In genomic region chr14:49476602-49477001, GRCm38 (mm10) we compare ENCODE assay signal across 19 mouse cellular contexts. TPM values are rescaled to one million over a fixed set of nuclear protein-coding genes. Genes with fewer than 3 reads are reported as not detected.
"Had no signal": no experiment of that assay in that cellular context is flagged by ENCODE, and none has a peak within 500 bp of the region (broad histone marks: within the 10 kb centered on the region; RNA-seq: fewer than 3 reads in every experiment).

No protein-coding gene starts in this region.

- DNase-seq: lung, adult 18-20 months; lung, embryonic 14.5 days; lung, postnatal 10 days; lung, postnatal 4 days; midbrain, embryonic 14.5 days; retina, postnatal 1 day; right cerebral cortex, adult 18-20 months; thymus, adult 18-20 months; thymus, postnatal 14 days; thymus, postnatal 36 days had no signal

- H3K27ac ChIP-seq: midbrain, embryonic 10.5 days; midbrain, embryonic 12.5 days; neural tube, embryonic 13.5 days; neural tube, embryonic 15.5 days; stomach, embryonic 15.5 days; stomach, postnatal 0 days had no signal

- H3K4me3 ChIP-seq: midbrain, embryonic 10.5 days; midbrain, embryonic 12.5 days; myocyte; neural tube, embryonic 13.5 days; neural tube, embryonic 15.5 days; stomach, embryonic 15.5 days had no signal

RNA-seq across cellular contexts. Expression of gene Slc35f4, which starts 49.2 kb away (rescaled TPM):
- total RNA-seq: megakaryocyte, adult 5-6 weeks; megakaryocyte-erythroid progenitor cell, adult 5-6 weeks had no signal
